Mouse (Mus musculus): ENCODE measurements at regions not wholly inside any gene's neighbourhood (a gene's known extent, or its start where the extent isn't known, plus 50 kb on each side); places are given as distances from the start of the nearest gene placed in this dataset.

GRCm38 (mm10) chr9:30283080-30283770 lies 143.7 kb upstream of the Snx19 start:
- no peaks in the 10 kb centered on the region for H3K36me3 ChIP-seq (ENCODE audit: insufficient read depth, low read length)
- H3K9me3 ChIP-seq (ENCODE audit: low read length), result no peaks in the 10 kb centered on the region
- H3K4me1 ChIP-seq (ENCODE audit: insufficient read depth, low read length), result peaks cover 4% of the 10 kb centered on the region; the same call in 1 of the 2 replicates
- DNase-seq (ENCODE audit: low spot score), result no peak
- WGBS, result 92% methylated on average over 12 of the region's 12 CpGs
- H3K27ac ChIP-seq (ENCODE audit: low read depth, low read length), result no peak overlapping the region
- H3K4me3 ChIP-seq (ENCODE audit: low read depth, low read length), result no peak overlapping the region
- H3K27me3 ChIP-seq (ENCODE audit: insufficient read depth, low read length), result no peaks in the 10 kb centered on the region
- H3K9ac ChIP-seq (replicated peaks; ENCODE audit: low read length, poor library complexity, severe bottlenecking), result no peak overlapping the region
- no peak overlapping the region for H3K4me2 ChIP-seq (ENCODE audit: low read depth, low read length, poor library complexity, severe bottlenecking)
- ATAC-seq (ENCODE audit: low FRiP score), result no peak
- TF ChIP-seq CTCF (IDR thresholded peaks at IDR 0.05), result no peak

GRCm38 (mm10) chr9:30283771-30284148 lies 143.1 kb upstream of the Snx19 start:
- Histone ChIP-seq H3K4me1 (ENCODE audit: insufficient read depth, low read length) (peaks cover 4% of the 10 kb centered on the region; the same call in 1 of the 2 replicates), H3K27me3 (ENCODE audit: insufficient read depth, low read length) (no peaks in the 10 kb centered on the region), H3K9me3 (ENCODE audit: low read length) (no peaks in the 10 kb centered on the region), H3K36me3 (ENCODE audit: insufficient read depth, low read length) (no peaks in the 10 kb centered on the region), H3K27ac (ENCODE audit: low read depth, low read length) (no peak overlapping the region), H3K4me2 (ENCODE audit: low read depth, low read length, poor library complexity, severe bottlenecking) (no peak overlapping the region), H3K9ac (replicated peaks; ENCODE audit: low read length, poor library complexity, severe bottlenecking) (no peak overlapping the region), H3K4me3 (ENCODE audit: low read depth, low read length) (no peak overlapping the region)
- WGBS, result 52% methylated on average over 4 of the region's 4 CpGs
- no peak for DNase-seq (ENCODE audit: low spot score)
- no peak for TF ChIP-seq CTCF (IDR thresholded peaks at IDR 0.05)
- ATAC-seq (ENCODE audit: low FRiP score), result no peak

- Histone ChIP-seq H3K9ac (replicated peaks; ENCODE audit: low read length, poor library complexity, severe bottlenecking) (no peak overlapping the region), H3K36me3 (ENCODE audit: insufficient read depth, low read length) (no peaks in the 10 kb centered on the region), H3K9me3 (ENCODE audit: low read length) (no peaks in the 10 kb centered on the region), H3K27me3 (ENCODE audit: insufficient read depth, low read length) (no peaks in the 10 kb centered on the region), H3K27ac (ENCODE audit: low read depth, low read length) (no peak overlapping the region), H3K4me2 (ENCODE audit: low read depth, low read length, poor library complexity, severe bottlenecking) (no peak overlapping the region), H3K4me3 (ENCODE audit: low read depth, low read length) (no peak overlapping the region), H3K4me1 (ENCODE audit: insufficient read depth, low read length) (peaks cover 4% of the 10 kb centered on the region; the same call in 1 of the 2 replicates)
- no peak for TF ChIP-seq CTCF (IDR thresholded peaks at IDR 0.05)
- DNase-seq (ENCODE audit: low spot score) (peak; percentile 33), ATAC-seq (ENCODE audit: low FRiP score) (peak; percentile 63; the same call in 1 of the 2 replicates)
- 18% methylated on average over 16 of the region's 16 CpGs for WGBS
Measured at GRCm38 (mm10) chr9:30284562-30285323, 142.2 kb upstream of the Snx19 start.

- H3K36me3 ChIP-seq (ENCODE audit: insufficient read depth, low read length), result no peaks in the 10 kb centered on the region
- peaks cover 4% of the 10 kb centered on the region; the same call in 1 of the 2 replicates for H3K4me1 ChIP-seq (ENCODE audit: insufficient read depth, low read length)
- no peak overlapping the region for H3K27ac ChIP-seq (ENCODE audit: low read depth, low read length)
- no peak overlapping the region for H3K4me3 ChIP-seq (ENCODE audit: low read depth, low read length)
- ATAC-seq (ENCODE audit: low FRiP score) (no peak), DNase-seq (ENCODE audit: low spot score) (no peak)
- no peaks in the 10 kb centered on the region for H3K27me3 ChIP-seq (ENCODE audit: insufficient read depth, low read length)
- no peaks in the 10 kb centered on the region for H3K9me3 ChIP-seq (ENCODE audit: low read length)
- no peak overlapping the region for H3K9ac ChIP-seq (replicated peaks; ENCODE audit: low read length, poor library complexity, severe bottlenecking)
- H3K4me2 ChIP-seq (ENCODE audit: low read depth, low read length, poor library complexity, severe bottlenecking), result no peak overlapping the region
- WGBS, result 30% methylated on average over 2 of the region's 2 CpGs
- no peak for TF ChIP-seq CTCF (IDR thresholded peaks at IDR 0.05)
Measured at GRCm38 (mm10) chr9:30285324-30285599, 141.6 kb upstream of the Snx19 start.

GRCm38 (mm10) chr9:30299844-30300243 lies 127.1 kb upstream of the Snx19 start:
- Histone ChIP-seq H3K9ac (replicated peaks; ENCODE audit: low read length, poor library complexity, severe bottlenecking) (no peak overlapping the region), H3K4me3 (ENCODE audit: low read depth, low read length) (no peak overlapping the region), H3K27ac (ENCODE audit: low read depth, low read length) (no peak overlapping the region), H3K4me1 (ENCODE audit: insufficient read depth, low read length) (no peaks in the 10 kb centered on the region), H3K27me3 (ENCODE audit: insufficient read depth, low read length) (no peaks in the 10 kb centered on the region), H3K9me3 (ENCODE audit: low read length) (no peaks in the 10 kb centered on the region), H3K4me2 (ENCODE audit: low read depth, low read length, poor library complexity, severe bottlenecking) (no peak overlapping the region), H3K36me3 (ENCODE audit: insufficient read depth, low read length) (no peaks in the 10 kb centered on the region)
- TF ChIP-seq CTCF (IDR thresholded peaks at IDR 0.05), result peak; percentile 82
- DNase-seq (ENCODE audit: low spot score), result peak; percentile 80
- 12% methylated on average over 4 of the region's 4 CpGs for WGBS
- no peak for ATAC-seq (ENCODE audit: low FRiP score)

- H3K36me3 ChIP-seq (ENCODE audit: insufficient read depth, low read length), result no peaks in the 10 kb centered on the region
- H3K4me2 ChIP-seq (ENCODE audit: low read depth, low read length, poor library complexity, severe bottlenecking), result no peak overlapping the region
- H3K9ac ChIP-seq (replicated peaks; ENCODE audit: low read length, poor library complexity, severe bottlenecking), result no peak overlapping the region
- no peaks in the 10 kb centered on the region for H3K4me1 ChIP-seq (ENCODE audit: insufficient read depth, low read length)
- DNase-seq (ENCODE audit: low spot score) (no peak), ATAC-seq (ENCODE audit: low FRiP score) (no peak)
- no peak overlapping the region for H3K27ac ChIP-seq (ENCODE audit: low read depth, low read length)
- 17% methylated on average over 2 of the region's 2 CpGs for WGBS
- no peak overlapping the region for H3K4me3 ChIP-seq (ENCODE audit: low read depth, low read length)
- H3K9me3 ChIP-seq (ENCODE audit: low read length), result no peaks in the 10 kb centered on the region
- no peaks in the 10 kb centered on the region; the same call in 1 of the 2 replicates for H3K27me3 ChIP-seq (ENCODE audit: insufficient read depth, low read length)
- TF ChIP-seq CTCF (IDR thresholded peaks at IDR 0.05), result no peak
Measured at GRCm38 (mm10) chr9:30308281-30308680, 118.6 kb upstream of the Snx19 start.

Measured in midbrain, postnatal 0 days (tissue).